Mouse (Mus musculus): ENCODE measurements around the gene 2200002D01Rik. TPM values are rescaled to one million over a fixed set of nuclear protein-coding genes. Genes with fewer than 3 reads are reported as not detected.

The 2200002D01Rik gene
- 9.2 and 11.7 TPM in 2 replicates for polyA plus RNA-seq (2016; fragmentation: Nextera tagmentation; extraction: Ambion mirVana)

DNA sequence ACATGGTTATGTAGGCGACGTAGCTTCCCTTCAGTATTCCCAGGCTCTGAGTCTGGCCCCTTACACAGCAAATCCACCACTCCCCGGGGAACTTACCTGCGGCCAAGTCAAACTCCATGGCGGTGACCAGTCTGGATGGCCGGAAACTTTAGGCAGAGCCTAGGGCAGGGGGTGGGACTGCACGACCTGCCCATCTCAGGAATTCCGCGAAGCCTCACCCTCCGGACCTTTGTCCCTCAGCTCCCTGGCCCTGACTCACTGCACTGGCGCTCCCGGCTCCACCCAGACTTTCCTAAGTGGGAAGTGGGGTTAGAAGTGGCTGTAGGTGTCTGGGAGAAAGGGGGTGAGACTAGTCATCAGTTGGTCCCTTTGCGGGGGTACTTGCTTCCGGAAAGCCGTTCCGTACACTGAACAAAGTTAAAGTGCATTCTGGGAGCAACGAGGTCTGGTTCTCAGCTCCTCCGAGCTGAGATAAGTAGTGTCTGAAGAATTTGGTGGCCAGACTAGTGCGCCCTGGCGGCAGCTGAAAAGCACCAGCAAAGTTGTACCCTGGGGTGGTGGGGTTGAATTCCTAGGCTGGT, at the start of gene 2200002D01Rik:
Gene 2200002D01Rik (minus strand): TSS at position 206 of the 581 bp plus-strand sequence.
- no peaks in the 10 kb centered on the region for H3K9me3 ChIP-seq (replicated peaks)

DNA sequence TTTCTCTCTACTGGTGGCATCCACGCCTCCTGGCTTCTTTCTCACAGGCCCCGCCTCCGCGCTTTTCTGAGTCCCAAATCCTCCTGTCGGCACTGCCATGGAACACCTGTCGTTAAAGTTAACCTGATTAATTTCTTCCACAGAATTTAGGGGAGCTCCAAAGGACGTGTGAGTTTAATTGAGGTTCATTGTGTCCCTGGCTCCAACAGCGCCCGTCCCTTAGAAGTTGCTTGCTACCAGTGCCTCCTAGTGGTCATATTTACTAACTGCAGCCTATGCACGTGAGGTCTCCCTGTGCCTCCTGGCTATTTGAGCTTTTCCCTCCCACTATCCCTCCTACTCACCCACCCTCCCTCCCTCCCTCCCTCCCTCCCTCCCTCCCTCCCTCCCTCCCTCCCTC, 48.7 kb upstream of the 2200002D01Rik start:
- 0 out of 2 replicates have a peak overlapping the region, but pooled peaks have one; percentile 28 for H3K4me2 ChIP-seq
- peaks cover 16% of the 10 kb centered on the region for H3K4me1 ChIP-seq (replicated peaks)
- H3K4me3 ChIP-seq: no peak overlapping the region
- WGBS: 9% methylated on average over 10 of the region's 10 CpGs
- no peak overlapping the region for H3K27ac ChIP-seq (ENCODE audit: poor library complexity, severe bottlenecking)
- H3K9ac ChIP-seq: no peak overlapping the region
- H3K27me3 ChIP-seq (replicated peaks): peaks cover 35% of the 10 kb centered on the region
- ATAC-seq (ENCODE audit: insufficient number of reproducible peaks, low FRiP score): no peak
- H3K9me3 ChIP-seq (replicated peaks): no peaks in the 10 kb centered on the region
- no peaks in the 10 kb centered on the region for H3K36me3 ChIP-seq

More for the DNA sequence above, at the start of gene 2200002D01Rik:
- Histone ChIP-seq H3K4me2 (peak within 1 kb of the TSS; percentile 91), H3K27ac (ENCODE audit: poor library complexity, severe bottlenecking) (0 out of 2 replicates have a peak within 1 kb of the TSS, but pooled peaks have one; percentile 2), H3K9ac (peak within 1 kb of the TSS; percentile 70), H3K27me3 (replicated peaks) (no peaks in the 10 kb centered on the region; the same call in 1 of the 2 replicates), H3K4me1 (replicated peaks) (peaks cover 27% of the 10 kb centered on the region), H3K4me3 (peak within 1 kb of the TSS; percentile 47), H3K36me3 (peaks cover 30% of the 10 kb centered on the region)
- WGBS: 8% methylated on average over 20 of the region's 20 CpGs
- peak; percentile 27; the same call in 1 of the 2 replicates for ATAC-seq (ENCODE audit: insufficient number of reproducible peaks, low FRiP score)

DNA sequence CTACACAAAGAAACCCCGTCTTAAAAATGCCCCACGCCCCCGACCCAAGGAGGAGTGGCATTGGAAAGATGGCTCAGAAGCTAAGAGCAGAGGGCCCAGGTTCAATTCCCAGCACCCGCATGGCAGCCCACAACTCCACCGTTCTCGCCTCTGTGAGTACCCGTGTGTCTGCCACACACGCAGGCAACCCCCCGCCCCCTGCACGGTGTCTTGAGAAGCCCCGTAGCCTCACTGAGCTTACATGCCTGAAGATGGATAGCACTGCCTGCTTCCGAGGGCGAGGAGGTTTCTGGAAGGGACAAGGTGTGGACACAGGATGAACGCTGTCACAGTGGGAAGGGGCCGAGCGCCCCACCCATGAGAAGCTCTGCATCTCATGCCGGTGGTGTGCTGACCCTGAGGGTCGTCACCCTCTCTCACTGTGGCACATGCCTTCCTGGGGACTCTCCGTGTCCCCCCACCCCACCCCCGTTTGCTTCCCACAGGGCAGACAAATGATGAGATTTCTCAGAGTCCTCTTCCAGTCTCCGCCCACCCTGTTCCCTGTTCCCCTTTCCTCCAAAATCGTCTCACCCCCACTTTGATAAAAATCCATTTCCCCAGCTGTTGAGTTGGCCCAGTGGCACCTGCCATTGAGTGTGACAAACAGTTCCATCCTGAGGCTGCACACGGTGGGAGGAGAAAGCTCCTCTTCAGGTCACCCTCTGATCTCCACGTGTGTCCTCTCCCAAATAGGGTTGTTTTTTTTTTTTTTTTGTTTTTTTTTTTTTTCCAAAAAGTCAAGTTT, 47.8 kb upstream of the 2200002D01Rik start:
- no peak overlapping the region for H3K4me3 ChIP-seq
- no peak overlapping the region for H3K9ac ChIP-seq
- H3K27me3 ChIP-seq (replicated peaks): peaks cover 33% of the 10 kb centered on the region
- no peaks in the 10 kb centered on the region for H3K9me3 ChIP-seq (replicated peaks)
- no peak for ATAC-seq (ENCODE audit: insufficient number of reproducible peaks, low FRiP score)
- H3K4me2 ChIP-seq: no peak overlapping the region
- 73% methylated on average over 24 of the region's 24 CpGs for WGBS
- H3K36me3 ChIP-seq: no peaks in the 10 kb centered on the region
- H3K4me1 ChIP-seq (replicated peaks): peaks cover 24% of the 10 kb centered on the region
- no peak overlapping the region for H3K27ac ChIP-seq (ENCODE audit: poor library complexity, severe bottlenecking)

DNA sequence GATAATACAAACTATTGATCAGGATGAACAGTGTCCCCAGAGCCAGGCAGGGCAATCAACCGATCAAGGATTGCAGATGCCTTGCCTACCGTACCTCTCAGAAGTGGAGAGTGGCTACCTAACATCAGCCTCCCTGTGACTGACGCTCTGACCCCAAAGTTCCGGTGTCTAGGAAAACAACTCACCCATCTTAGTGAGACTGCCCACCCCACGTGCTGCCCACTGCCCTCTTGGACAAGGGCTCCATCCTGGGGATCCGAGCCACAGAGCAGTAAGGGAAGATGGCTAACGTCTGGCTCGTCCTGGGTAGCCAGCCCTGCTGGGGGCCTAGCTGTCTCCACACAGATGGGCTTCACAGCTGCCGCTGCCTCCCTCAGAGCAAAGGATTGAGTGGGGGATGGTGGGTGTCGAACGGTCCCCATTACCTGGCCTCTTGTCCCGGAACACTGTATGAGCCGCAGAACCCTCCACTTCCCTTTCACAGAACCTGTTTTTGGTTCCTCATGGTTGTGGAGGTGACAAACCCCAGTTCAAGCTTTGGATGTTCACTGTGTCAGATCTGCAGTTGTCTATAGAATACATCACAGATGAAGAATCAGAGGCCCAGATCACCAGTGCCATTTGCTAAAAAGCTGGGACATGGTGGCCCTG, 46.0 kb upstream of the 2200002D01Rik start:
- WGBS: 70% methylated on average over 13 of the region's 13 CpGs
- H3K4me2 ChIP-seq: no peak overlapping the region
- no peaks in the 10 kb centered on the region for H3K36me3 ChIP-seq
- H3K9ac ChIP-seq: no peak overlapping the region
- H3K4me3 ChIP-seq: no peak overlapping the region
- peaks cover 36% of the 10 kb centered on the region for H3K4me1 ChIP-seq (replicated peaks)
- no peaks in the 10 kb centered on the region; the same call in 1 of the 2 replicates for H3K9me3 ChIP-seq (replicated peaks)
- ATAC-seq (ENCODE audit: insufficient number of reproducible peaks, low FRiP score): no peak
- H3K27ac ChIP-seq (ENCODE audit: poor library complexity, severe bottlenecking): 0 out of 2 replicates have a peak overlapping the region, but pooled peaks have one; percentile 63
- H3K27me3 ChIP-seq (replicated peaks): peaks cover 40% of the 10 kb centered on the region

DNA sequence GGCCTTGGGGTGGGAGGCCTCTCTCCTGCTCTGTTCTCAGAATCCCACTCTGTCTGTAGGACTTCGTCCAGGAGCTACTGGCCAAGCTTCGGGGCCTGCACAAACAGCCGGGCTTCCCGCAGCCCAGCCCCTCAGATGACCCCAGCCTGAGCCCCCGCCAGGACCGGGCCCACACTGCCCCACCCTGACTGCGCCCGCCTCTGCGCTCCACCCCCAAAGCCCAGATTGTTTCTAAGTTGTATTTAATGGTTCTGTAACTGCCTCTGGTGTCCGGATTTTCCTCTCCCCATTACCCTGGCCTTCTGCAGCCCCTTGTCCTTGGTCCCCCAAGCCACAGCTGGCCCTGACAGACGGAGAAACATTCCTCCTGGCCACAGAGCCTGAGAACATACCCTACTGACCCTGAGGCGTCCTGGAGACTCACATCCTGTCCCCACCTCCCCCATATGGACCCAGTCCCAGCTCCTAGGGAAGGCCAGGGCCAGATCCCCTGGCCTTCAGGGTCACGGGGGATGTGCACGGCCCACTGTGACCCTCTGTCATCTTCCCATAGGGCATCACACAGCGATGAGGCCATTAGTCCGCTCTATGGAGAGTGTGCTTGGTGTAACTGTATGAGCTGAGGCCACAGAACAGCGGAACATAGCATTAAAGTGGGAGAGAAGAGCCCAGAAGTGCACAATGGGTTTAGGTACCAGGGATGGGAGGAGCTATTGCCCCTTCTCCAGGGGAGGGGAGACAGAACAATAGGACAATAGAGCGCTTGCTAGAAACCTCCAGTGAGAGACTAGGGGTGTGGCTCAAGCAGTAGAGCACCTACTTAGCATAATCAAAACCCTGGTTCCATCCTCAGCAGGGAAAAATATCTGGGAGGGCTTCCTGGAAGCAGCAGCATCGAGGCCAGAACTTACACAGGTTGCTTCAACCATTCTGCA, 45.1 kb upstream of the 2200002D01Rik start:
- Histone ChIP-seq H3K9ac (no peak overlapping the region), H3K9me3 (replicated peaks) (no peaks in the 10 kb centered on the region; the same call in 1 of the 2 replicates), H3K4me2 (no peak overlapping the region), H3K36me3 (no peaks in the 10 kb centered on the region), H3K27me3 (replicated peaks) (peaks cover 33% of the 10 kb centered on the region), H3K4me3 (no peak overlapping the region), H3K4me1 (replicated peaks) (peaks cover 43% of the 10 kb centered on the region), H3K27ac (ENCODE audit: poor library complexity, severe bottlenecking) (peak overlapping the region; percentile 63)
- WGBS: 36% methylated on average over 19 of the region's 19 CpGs
- no peak for ATAC-seq (ENCODE audit: insufficient number of reproducible peaks, low FRiP score)

DNA sequence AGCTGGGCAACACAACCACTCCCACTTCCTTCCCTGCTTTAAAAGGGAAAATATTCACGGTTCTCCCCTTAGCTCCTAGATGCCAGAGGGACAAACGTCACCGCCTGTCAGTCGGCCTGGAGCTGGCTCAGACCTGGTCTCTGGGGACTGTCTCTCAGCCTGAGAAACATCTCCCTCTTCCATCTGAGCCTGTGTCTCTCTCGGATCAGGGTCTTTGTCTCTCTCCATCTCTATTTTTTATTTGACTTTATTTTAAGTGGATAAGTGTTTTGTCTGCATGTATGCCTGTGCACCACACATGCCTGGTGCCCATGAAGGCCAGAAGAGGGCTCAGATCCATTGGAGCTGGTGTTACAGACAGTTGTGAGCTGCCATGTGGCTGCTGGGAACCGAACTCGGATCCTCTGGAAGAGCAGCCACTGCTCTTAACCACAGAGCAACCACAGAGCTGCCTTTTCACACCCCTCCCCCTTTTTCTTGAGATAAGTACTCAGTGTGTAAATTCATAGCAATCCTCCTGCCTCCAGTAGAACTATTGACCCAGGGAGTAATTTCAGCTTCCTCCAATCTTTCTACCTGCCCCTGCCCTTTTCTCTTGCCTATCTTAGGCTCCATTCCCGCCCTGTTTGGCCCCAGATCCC, 44.3 kb upstream of the 2200002D01Rik start:
- WGBS: 23% methylated on average over 8 of the region's 8 CpGs
- H3K4me3 ChIP-seq: no peak overlapping the region
- ATAC-seq (ENCODE audit: insufficient number of reproducible peaks, low FRiP score): no peak

DNA sequence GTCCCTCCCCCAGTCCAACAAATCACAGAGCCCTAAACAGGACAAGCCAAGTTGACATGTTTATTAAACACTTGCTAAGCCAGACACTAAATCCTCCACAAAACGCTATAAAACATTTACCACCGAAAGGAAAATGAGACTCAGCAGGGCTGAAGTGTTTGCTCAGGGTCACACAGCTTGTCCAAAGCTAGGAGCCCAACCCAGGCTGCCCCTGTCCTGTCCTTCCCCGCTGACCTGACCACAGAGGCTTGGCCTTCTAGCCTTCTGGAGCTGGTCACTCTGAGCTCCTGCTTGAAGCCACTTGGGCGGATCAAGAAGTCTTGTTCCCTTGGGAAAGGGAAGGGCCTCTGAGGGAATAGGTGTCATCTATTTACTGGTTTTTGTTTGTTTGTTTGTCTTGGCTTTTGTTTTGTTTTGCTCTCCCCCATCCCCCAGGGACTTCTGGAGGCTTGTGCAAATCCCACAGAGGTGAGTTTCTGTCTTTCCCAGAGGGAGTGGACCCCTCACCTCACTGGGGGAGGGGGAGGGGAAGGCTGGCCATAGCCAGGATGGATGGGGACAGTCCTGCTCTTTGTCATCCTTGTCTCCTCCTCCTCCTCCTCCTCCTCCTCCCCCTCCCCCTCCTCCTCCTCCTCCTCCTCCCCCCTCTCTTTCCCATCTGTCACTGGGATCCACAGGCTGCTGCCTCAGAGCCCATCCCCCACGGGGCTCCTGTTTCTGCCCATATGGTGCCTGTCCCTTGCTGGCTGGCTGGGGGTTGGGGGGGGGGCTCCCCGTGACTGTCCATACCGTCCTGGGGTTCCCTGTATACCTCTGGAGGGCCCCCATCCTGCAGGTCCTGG, 43.6 kb upstream of the 2200002D01Rik start:
- H3K4me1 ChIP-seq (replicated peaks): peaks cover 43% of the 10 kb centered on the region
- peak overlapping the region; percentile 28; the same call in 1 of the 2 replicates for H3K27ac ChIP-seq (ENCODE audit: poor library complexity, severe bottlenecking)
- H3K4me3 ChIP-seq: no peak overlapping the region
- peaks cover 41% of the 10 kb centered on the region for H3K27me3 ChIP-seq (replicated peaks)
- H3K36me3 ChIP-seq: no peaks in the 10 kb centered on the region
- no peaks in the 10 kb centered on the region; the same call in 1 of the 2 replicates for H3K9me3 ChIP-seq (replicated peaks)
- peak; percentile 57 for ATAC-seq (ENCODE audit: insufficient number of reproducible peaks, low FRiP score)
- H3K4me2 ChIP-seq: peak overlapping the region; percentile 39
- peak overlapping the region; percentile 44 for H3K9ac ChIP-seq
- 33% methylated on average over 7 of the region's 7 CpGs for WGBS

More for the DNA sequence above, 44.3 kb upstream of the 2200002D01Rik start:
- H3K9me3 ChIP-seq (replicated peaks): no peaks in the 10 kb centered on the region; the same call in 1 of the 2 replicates
- peak overlapping the region; percentile 39 for H3K4me2 ChIP-seq
- no peaks in the 10 kb centered on the region for H3K36me3 ChIP-seq
- peak overlapping the region; percentile 44 for H3K9ac ChIP-seq
- peaks cover 36% of the 10 kb centered on the region for H3K27me3 ChIP-seq (replicated peaks)
- H3K4me1 ChIP-seq (replicated peaks): peaks cover 43% of the 10 kb centered on the region
- peak overlapping the region; percentile 63 for H3K27ac ChIP-seq (ENCODE audit: poor library complexity, severe bottlenecking)

DNA sequence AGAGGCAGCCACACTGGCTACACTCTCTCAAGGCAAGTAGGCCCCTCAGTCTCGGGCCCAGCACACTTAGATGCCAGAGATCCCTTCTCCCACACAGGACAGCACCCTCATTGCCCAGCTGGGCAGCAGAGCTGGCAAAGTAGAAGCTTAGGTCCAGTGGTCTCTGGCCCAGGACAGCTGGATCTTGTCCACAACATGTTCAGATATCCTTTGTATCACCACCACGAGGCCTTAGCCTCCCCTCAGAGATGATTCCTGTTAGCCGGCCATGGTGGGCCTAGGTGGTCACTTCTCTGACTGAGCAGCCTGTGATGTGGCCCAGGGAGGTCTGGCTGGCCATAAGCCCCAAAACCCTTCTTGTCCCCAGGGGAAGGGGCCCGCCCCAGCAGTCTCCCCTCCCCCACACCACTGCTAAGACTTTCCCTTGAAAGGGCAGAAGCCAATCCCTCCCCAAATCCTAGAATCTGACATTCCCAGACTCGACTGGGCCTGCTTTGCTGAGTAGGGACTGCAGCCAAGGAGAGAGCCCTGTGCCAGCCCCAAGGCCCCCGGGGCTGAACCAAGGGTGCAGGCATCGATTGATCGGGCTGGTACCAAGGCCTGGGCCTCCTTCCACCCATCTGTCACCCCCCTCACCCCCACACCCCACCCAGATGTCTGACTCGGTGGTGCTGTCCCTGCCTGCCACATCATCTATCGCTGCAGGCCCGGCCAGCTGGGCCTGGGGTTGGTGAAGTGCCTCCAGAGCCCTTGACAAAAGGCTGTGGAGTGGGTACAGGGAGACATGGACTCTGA, 42.6 kb upstream of the 2200002D01Rik start:
- 0 out of 2 replicates have a peak overlapping the region, but pooled peaks have one; percentile 13 for H3K9ac ChIP-seq
- WGBS: 58% methylated on average over 11 of the region's 11 CpGs
- no peaks in the 10 kb centered on the region; the same call in 1 of the 2 replicates for H3K9me3 ChIP-seq (replicated peaks)
- peaks cover 46% of the 10 kb centered on the region for H3K27me3 ChIP-seq (replicated peaks)
- no peaks in the 10 kb centered on the region for H3K36me3 ChIP-seq
- no peak for ATAC-seq (ENCODE audit: insufficient number of reproducible peaks, low FRiP score)
- no peak overlapping the region for H3K4me3 ChIP-seq
- peak overlapping the region; percentile 92; the same call in 1 of the 2 replicates for H3K4me2 ChIP-seq
- H3K4me1 ChIP-seq (replicated peaks): peaks cover 43% of the 10 kb centered on the region
- H3K27ac ChIP-seq (ENCODE audit: poor library complexity, severe bottlenecking): peak overlapping the region; percentile 33; the same call in 1 of the 2 replicates
